Mouse (Mus musculus) gastrocnemius, postnatal 10 days (tissue): Measurements from ENCODE around the gene St3gal5. TPM values are rescaled to one million over a fixed set of nuclear protein-coding genes. Genes with fewer than 3 reads are reported as not detected.
A peak's percentile ranks its signal among the peaks of the same experiment; 100 is the strongest.
"Not testable (repeated sequence)": the region's sequence is repeated elsewhere in the genome, so short reads cannot be mapped to it uniquely, and the experiment has no call there.

ENCODE experiments used
- DNase-seq: peaks from one replicate; pipeline ENCODE4 v3.0.0; 2021; ENCODE audit warnings: mixed read lengths
- long read RNA-seq, 2 experiments: library from polyadenylated mRNA; stranded (forward); transcript quantifications; one replicate each; pipeline ENCODE4 v2.0.0; 2021
- total RNA-seq, 2 experiments: library from RNA; stranded (reverse); gene quantifications; 2 replicates each; pipeline ENCODE4 v1.2.3; 2021

The St3gal5 gene
- 100 to 1,000 TPM in 1 of 2 experiments, 10 to 100 TPM in 1; 84.7 to 105 TPM for total RNA-seq
- long read RNA-seq, experiment 1, transcript St3gal5-201 (7 exons, 2,258 nt): major isoform, 175 of 230 reads
- long read RNA-seq, experiment 1, transcript St3gal5-202 (7 exons, 2,439 nt): minor isoform, 19 of 230 reads
- long read RNA-seq, experiment 1, partial matches to known transcripts: 4 of 230 reads
- long read RNA-seq, experiment 1, other reads (novel, unspliced or antisense): 32 of 230 reads
- long read RNA-seq, experiment 2, transcript St3gal5-201 (7 exons, 2,258 nt): major isoform, 180 of 225 reads
- long read RNA-seq, experiment 2, transcript St3gal5-202 (7 exons, 2,439 nt): minor isoform, 18 of 225 reads
- long read RNA-seq, experiment 2, partial matches to known transcripts: 4 of 225 reads
- long read RNA-seq, experiment 2, other reads (novel, unspliced or antisense): 23 of 225 reads

GRCm38 (mm10) chr6:72097181-72097995 lies at the start of gene St3gal5:
St3gal5 (plus strand) TSS chr6:72097592.
- DNase-seq: peak; percentile 91

DNA sequence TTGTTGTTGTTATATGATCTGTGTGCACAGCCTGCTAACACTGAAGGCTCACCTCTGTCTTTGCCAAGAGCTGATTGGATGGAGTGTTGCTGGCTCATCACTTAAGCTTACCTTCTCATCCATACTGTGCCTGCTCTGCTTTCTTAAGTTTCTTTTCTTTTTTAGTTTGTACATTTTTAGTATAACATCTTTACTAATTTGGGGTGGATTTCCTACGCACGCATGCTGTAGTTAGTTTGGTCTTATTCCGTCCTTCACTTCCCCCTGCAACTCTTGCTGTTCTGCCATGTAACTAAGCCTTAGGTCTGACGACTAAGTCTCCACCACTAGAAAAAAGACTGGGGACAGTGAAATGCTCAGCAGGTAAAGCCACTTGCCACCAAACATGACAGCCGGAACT lies 48.7 kb upstream of the St3gal5 start:
- DNase-seq: no peak

DNA sequence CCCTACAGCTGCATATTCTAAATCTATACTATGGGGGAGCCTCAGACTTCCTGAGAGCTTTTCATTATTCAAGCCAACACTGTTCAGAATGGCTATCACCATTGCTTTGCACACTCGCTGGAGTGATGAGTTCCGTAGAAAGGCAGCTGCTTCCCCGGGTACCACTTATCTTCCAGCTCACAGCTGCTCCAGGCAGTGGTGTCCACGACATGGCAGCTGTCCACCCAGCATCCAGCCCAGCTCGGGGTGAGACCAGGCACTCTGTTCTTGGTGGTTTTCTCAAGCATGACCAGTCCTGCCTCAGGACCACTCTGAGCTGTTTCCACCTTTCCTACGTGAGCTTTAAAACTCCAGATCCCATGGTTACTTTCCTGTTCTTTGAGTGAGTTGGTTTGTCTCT lies 47.5 kb upstream of the St3gal5 start:
- no peak for DNase-seq

GRCm38 (mm10) chr6:72050827-72051226 lies 46.6 kb upstream of the St3gal5 start:
- no peak for DNase-seq

- DNase-seq: no peak
Observed at GRCm38 (mm10) chr6:72051247-72051646, 46.1 kb upstream of the St3gal5 start.

GRCm38 (mm10) chr6:72051757-72052156 lies 45.6 kb upstream of the St3gal5 start:
- DNase-seq: no peak

- DNase-seq: no peak
Observed at GRCm38 (mm10) chr6:72056548-72056947, 40.8 kb upstream of the St3gal5 start.

DNA sequence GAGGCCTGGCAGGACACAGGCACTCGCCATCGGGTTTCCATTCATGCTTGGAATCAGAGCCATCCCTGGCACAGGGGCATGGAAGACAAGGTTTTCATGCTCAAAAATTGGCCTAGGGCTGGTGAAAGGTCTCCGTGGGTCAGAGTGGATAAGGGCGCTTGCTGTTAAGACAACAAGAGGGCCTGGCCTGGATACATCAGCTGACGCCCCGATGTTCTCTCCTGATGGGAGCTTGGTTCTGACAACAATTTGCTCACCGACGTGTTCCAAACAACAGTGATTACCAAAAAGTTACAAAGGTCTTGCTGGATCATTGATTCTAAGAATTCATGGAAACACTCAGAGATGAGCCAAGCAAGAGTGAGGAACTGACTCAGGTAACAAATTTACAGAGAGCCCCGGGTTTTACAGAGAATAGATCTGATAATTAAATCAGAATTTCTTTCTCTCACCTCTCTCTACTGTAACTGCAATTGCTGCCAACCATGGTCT lies 38.9 kb upstream of the St3gal5 start:
- DNase-seq: no peak

- not testable (repeated sequence) for DNase-seq
Observed at GRCm38 (mm10) chr6:72060677-72061076, 36.7 kb upstream of the St3gal5 start.

GRCm38 (mm10) chr6:72063718-72064117 lies 33.7 kb upstream of the St3gal5 start:
- no peak for DNase-seq

DNA sequence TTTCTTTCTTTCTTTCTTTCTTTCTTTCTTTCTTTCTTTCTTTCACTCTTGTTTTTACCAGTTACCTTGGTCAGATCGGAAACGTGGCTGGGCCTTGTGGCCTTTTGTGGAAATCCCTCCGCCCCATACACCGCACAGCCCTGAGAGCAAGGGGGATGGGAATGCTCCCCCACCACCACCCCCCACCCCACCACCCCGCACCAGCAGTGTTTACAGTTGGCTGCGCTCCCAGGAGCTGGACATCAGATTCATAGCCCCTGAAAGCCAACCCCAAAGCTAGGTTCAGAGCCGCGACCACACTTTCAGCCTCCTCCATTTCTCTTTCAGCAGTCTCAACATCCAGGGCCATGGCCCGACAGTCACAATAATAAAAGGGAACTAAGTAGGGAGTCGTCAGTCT lies 31.4 kb upstream of the St3gal5 start:
- DNase-seq: no peak

DNA sequence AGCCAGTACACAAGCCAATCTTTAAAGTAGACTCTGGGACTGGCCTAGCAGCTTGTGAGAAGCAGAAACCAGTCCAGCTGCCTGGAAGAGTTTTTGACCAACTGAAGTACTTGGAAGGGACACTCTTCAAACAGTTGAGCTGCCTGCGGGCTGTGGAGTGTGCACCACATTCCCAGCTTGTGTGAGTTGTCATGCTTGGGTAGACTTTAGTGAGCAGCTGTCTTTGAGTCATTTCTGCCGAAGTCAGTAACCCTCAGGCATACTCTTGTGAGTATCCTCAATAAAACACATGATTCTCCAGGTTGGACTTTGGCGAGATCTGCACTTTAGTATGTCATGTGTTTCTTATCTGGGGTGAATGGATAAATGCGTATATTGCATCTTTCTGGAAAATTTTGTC lies 29.0 kb upstream of the St3gal5 start:
- no peak for DNase-seq

- DNase-seq: no peak
Observed at GRCm38 (mm10) chr6:72071281-72071870, 26.0 kb upstream of the St3gal5 start.

DNA sequence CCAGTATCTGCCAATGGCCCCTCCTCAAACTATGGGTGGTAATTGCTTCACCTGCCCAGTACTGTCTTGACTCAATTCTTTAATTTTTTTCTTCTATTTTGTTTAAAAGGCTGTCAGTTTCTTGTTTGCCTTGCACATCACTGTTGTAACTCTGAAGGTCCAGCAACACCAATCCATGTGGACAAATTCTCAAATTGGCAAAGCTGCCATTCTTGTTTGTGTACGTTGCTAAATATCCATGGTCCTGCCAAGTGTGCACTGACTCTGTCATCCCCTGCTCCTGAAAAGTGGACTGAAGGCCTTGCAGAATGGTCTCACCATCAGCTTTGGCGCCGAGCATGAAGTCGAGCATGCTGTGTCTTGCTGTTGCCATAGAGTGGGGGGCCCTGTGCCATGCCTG lies 23.6 kb upstream of the St3gal5 start:
- DNase-seq: no peak

DNA sequence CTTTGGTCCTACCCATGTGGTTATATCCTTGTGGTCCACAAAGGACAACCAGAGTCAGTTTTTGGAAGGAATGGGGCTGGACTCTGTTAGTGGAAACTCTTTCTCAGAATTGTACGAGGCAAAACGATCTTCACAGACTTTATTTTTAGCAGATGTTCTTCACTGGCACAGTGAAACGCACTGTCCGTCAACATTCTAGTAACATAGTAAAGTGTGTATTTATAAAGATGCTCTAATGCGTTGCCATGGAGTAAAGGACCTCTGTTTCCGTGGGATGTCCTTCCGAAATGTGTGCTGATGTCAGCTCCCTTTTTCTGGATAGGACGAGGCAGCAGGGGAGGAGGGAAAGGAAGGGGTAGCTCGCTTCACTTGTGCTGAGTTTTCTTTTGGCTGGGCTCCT lies 20.9 kb upstream of the St3gal5 start:
- DNase-seq: no peak

DNA sequence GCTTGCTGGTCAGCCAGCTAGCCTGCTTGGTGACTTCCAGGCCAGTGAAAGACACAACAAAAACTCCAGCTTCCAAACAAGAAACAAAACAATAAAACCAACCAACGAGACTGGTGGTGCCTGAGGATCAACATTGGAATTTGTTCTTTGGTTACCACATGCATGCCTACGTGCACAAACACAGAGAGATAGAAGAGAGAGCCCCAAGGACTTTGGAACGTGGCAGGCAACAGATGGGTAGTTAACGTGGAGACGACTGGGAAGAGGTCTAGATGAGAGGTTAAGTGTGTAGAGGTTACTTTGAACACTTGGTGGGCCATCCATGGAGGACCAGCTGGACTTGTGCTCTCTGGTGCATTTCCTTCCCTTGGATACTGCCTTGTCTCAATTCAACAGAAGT lies 19.2 kb upstream of the St3gal5 start:
- DNase-seq: no peak

- no peak for DNase-seq
Observed at GRCm38 (mm10) chr6:72081318-72082024, 15.9 kb upstream of the St3gal5 start.

GRCm38 (mm10) chr6:72087402-72087801 lies 10.0 kb upstream of the St3gal5 start:
- no peak for DNase-seq

DNA sequence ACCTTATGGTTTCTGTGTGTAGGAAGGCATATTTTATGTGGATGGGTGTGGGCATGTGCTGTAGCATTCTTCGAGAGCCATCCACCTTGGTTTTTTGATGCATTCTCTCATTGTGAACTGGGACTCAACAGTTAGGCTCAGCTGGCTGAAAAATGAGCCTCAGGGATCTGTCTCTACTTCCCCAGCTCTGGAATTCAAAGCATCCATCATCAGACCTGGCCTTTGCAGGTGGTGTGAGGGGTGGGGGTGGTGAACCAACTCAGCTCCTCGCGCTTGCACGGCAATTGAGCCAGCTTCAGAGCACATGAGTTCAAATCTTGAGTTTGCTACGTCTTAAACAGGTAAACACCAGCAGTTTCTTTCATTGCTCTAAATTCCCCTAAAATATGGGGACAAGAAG lies 7.5 kb upstream of the St3gal5 start:
- DNase-seq: no peak

DNA sequence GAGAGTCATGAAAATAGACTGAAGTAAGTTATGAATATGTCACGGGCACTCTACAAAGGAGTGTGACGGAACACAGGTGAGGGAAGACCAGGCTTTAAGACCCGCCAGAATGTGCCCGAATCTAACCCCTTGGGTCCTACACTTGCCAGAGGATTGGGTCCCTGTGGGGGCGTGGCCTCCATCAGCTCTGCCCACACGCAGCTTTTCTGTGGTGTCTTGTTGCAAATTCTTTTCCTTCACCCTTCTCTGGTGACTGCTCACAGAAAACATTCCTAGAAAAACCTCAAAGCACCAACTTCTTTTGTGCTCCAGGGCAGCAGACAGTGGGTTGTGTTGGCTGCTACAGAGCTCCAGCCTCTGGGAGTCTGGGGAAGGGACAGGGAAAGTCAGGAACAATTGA lies 6.4 kb upstream of the St3gal5 start:
- no peak for DNase-seq

- DNase-seq: no peak
Observed at GRCm38 (mm10) chr6:72093121-72093520, 4.3 kb upstream of the St3gal5 start.

- no peak for DNase-seq
Observed at GRCm38 (mm10) chr6:72096217-72096616, 1.2 kb upstream of the St3gal5 start.
